8 mouse cellular contexts compared by ENCODE assay signal in genomic region chr2:103796861-103797466, GRCm38 (mm10). TPM values are rescaled to one million over a fixed set of nuclear protein-coding genes. Genes with fewer than 3 reads are reported as not detected.
DNase-seq lines count a peak whose midpoint lies in the region; ATAC-seq and TF ChIP-seq lines count a peak whose summit lies in the region.

No protein-coding gene starts in this region.

- peak overlapping the region; percentile 91 for H3K27ac ChIP-seq in CH12.LX (ENCODE audit: insufficient read depth, low read depth)
- peak overlapping the region; percentile 99 for H3K27ac ChIP-seq in brown adipose tissue, adult 24 weeks (replicated peaks; ENCODE audit: low read depth, low read length)
- peak overlapping the region; percentile 97 for H3K27ac ChIP-seq in forebrain, embryonic 10.5 days
- H3K27ac ChIP-seq in heart, postnatal 0 days (ENCODE audit: low read depth), result peak overlapping the region; percentile 100
- H3K27ac ChIP-seq in liver, postnatal 0 days (ENCODE audit: low read depth), result peak overlapping the region; percentile 100
- H3K27ac ChIP-seq in neural tube, embryonic 13.5 days (replicated peaks), result peak overlapping the region; percentile 100

- peak; percentile 28; the same call in 1 of the 2 replicates for TF ChIP-seq POLR2A in CH12.LX (IDR thresholded peaks at IDR 0.05; ENCODE audit: low read depth, low read length)

- peaks cover 38% of the 10 kb centered on the region for H3K79me2 ChIP-seq in CH12.LX (replicated peaks; ENCODE audit: control insufficient read depth, extremely low read depth, insufficient read depth, poor library complexity, severe bottlenecking)

- no peak for TF ChIP-seq RAD21 in CH12.LX (IDR thresholded peaks at IDR 0.05; ENCODE audit: low read depth, low read length)

- H3K27me3 ChIP-seq in CH12.LX (replicated peaks), result no peaks in the 10 kb centered on the region
- no peaks in the 10 kb centered on the region for H3K27me3 ChIP-seq in forebrain, embryonic 10.5 days (ENCODE audit: poor library complexity, severe bottlenecking)
- H3K27me3 ChIP-seq in heart, postnatal 0 days (ENCODE audit: control insufficient read depth, insufficient read depth, low read length), result no peaks in the 10 kb centered on the region
- H3K27me3 ChIP-seq in liver, postnatal 0 days (ENCODE audit: insufficient read depth, low read length), result no peaks in the 10 kb centered on the region
- H3K27me3 ChIP-seq in neural tube, embryonic 13.5 days, result no peaks in the 10 kb centered on the region

- H3K36me3 ChIP-seq in CH12.LX (replicated peaks in 1 of 2; ENCODE audit: control insufficient read depth in 1 of 2, insufficient read depth in 1 of 2, low read length in 1 of 2), result peaks cover 9 to 26% of the 10 kb centered on the region in 2 experiments
- H3K36me3 ChIP-seq in forebrain, embryonic 10.5 days (replicated peaks), result peaks cover 39% of the 10 kb centered on the region
- peaks cover 15% of the 10 kb centered on the region for H3K36me3 ChIP-seq in heart, postnatal 0 days (replicated peaks; ENCODE audit: control insufficient read depth, insufficient read depth, low read length)
- H3K36me3 ChIP-seq in liver, postnatal 0 days (replicated peaks; ENCODE audit: insufficient read depth, low read length), result peaks cover 25% of the 10 kb centered on the region
- H3K36me3 ChIP-seq in neural tube, embryonic 13.5 days, result peaks cover 18% of the 10 kb centered on the region

- peaks cover 7 to 46% of the 10 kb centered on the region in 2 experiments for H3K4me1 ChIP-seq in CH12.LX (ENCODE audit: control insufficient read depth in 1 of 2, insufficient read depth in 2 of 2)
- H3K4me1 ChIP-seq in brown adipose tissue, adult 24 weeks (ENCODE audit: control insufficient read depth, insufficient read depth, insufficient read length, low read length), result no peaks in the 10 kb centered on the region; the same call in 1 of the 2 replicates
- H3K4me1 ChIP-seq in forebrain, embryonic 10.5 days, result peaks cover 36% of the 10 kb centered on the region
- H3K4me1 ChIP-seq in heart, postnatal 0 days (ENCODE audit: control insufficient read depth, insufficient read depth), result peaks cover 7% of the 10 kb centered on the region
- peaks cover 12% of the 10 kb centered on the region for H3K4me1 ChIP-seq in liver, postnatal 0 days (ENCODE audit: insufficient read depth)
- H3K4me1 ChIP-seq in neural tube, embryonic 13.5 days (replicated peaks), result peaks cover 38% of the 10 kb centered on the region

- H3K4me3 ChIP-seq in CH12.LX (replicated peaks in 1 of 3; ENCODE audit: low read depth in 2 of 3, low read length in 2 of 3, poor library complexity in 1 of 3), result peak overlapping the region; percentile 76 to 84 (median 82)
- H3K4me3 ChIP-seq in brown adipose tissue, adult 24 weeks (ENCODE audit: insufficient read depth, low read depth, low read length), result peak overlapping the region; percentile 96
- H3K4me3 ChIP-seq in forebrain, embryonic 10.5 days, result peak overlapping the region; percentile 71
- peak overlapping the region; percentile 78 for H3K4me3 ChIP-seq in heart, postnatal 0 days (ENCODE audit: low read depth, low read length)
- H3K4me3 ChIP-seq in liver, postnatal 0 days (ENCODE audit: low read depth, low read length), result peak overlapping the region; percentile 98
- H3K4me3 ChIP-seq in neural tube, embryonic 13.5 days, result peak overlapping the region; percentile 79

- TF ChIP-seq EP300 in CH12.LX (IDR thresholded peaks at IDR 0.05; ENCODE audit: low read length), result no peak
- TF ChIP-seq EP300 in heart, postnatal 0 days (IDR thresholded peaks at IDR 0.05; ENCODE audit: low read depth), result no peak
- no peak for TF ChIP-seq EP300 in liver, postnatal 0 days (IDR thresholded peaks at IDR 0.05; ENCODE audit: low read depth)

- peak overlapping the region; percentile 99 for H3K9ac ChIP-seq in CH12.LX (ENCODE audit: insufficient read depth, low read depth)
- peak overlapping the region; percentile 97 for H3K9ac ChIP-seq in heart, postnatal 0 days (replicated peaks; ENCODE audit: low read depth, low read length)
- H3K9ac ChIP-seq in liver, postnatal 0 days (replicated peaks), result peak overlapping the region; percentile 99
- H3K9ac ChIP-seq in neural tube, embryonic 13.5 days, result peak overlapping the region; percentile 96

- peak; percentile 76 for ATAC-seq in heart, postnatal 0 days (ENCODE audit: insufficient read depth, low read depth)
- ATAC-seq in liver, postnatal 0 days, result peak; percentile 80
- ATAC-seq in neural tube, embryonic 13.5 days (ENCODE audit: low read depth), result peak; percentile 75

- WGBS in forebrain, embryonic 10.5 days, result under 1% methylated on average over 70 of the region's 72 CpGs
- 0% methylated on average over 34 of the region's 72 CpGs for WGBS in heart, postnatal 0 days
- WGBS in liver, postnatal 0 days (ENCODE audit: insufficient replicate concordance), result under 1% methylated on average over 35 of the region's 72 CpGs
- WGBS in neural tube, embryonic 13.5 days, result under 1% methylated on average over 62 of the region's 72 CpGs

- H3K4me2 ChIP-seq in CH12.LX (ENCODE audit: insufficient read depth, low read depth, poor library complexity, severe bottlenecking), result no peak overlapping the region
- peak overlapping the region; percentile 57 for H3K4me2 ChIP-seq in heart, postnatal 0 days (ENCODE audit: low read depth, low read length)
- H3K4me2 ChIP-seq in liver, postnatal 0 days (ENCODE audit: low read depth, low read length), result peak overlapping the region; percentile 82
- peak overlapping the region; percentile 64 for H3K4me2 ChIP-seq in neural tube, embryonic 13.5 days

- in situ Hi-C loops in CH12.LX (cut with MboI; ENCODE audit: low pct_ligation_motif_present, low pct_unique_long_range_greater_than_20kb, low sequenced_read_pairs), result no loop called here

- H3K9me3 ChIP-seq in CH12.LX (replicated peaks; ENCODE audit: low read length), result no peaks in the 10 kb centered on the region
- no peaks in the 10 kb centered on the region for H3K9me3 ChIP-seq in forebrain, embryonic 10.5 days
- no peaks in the 10 kb centered on the region for H3K9me3 ChIP-seq in heart, postnatal 0 days (replicated peaks; ENCODE audit: control insufficient read depth, low read length)
- no peaks in the 10 kb centered on the region for H3K9me3 ChIP-seq in liver, postnatal 0 days (ENCODE audit: low read length)
- no peaks in the 10 kb centered on the region for H3K9me3 ChIP-seq in neural tube, embryonic 13.5 days

- no peak for TF ChIP-seq CTCF in CH12.LX (conservative IDR thresholded peaks at IDR 0.05 in 1 of 2, IDR thresholded peaks at IDR 0.05 in 1 of 2; ENCODE audit: low read depth in 2 of 2, low read length in 2 of 2)
- no peak for TF ChIP-seq CTCF in heart, postnatal 0 days (IDR thresholded peaks at IDR 0.05; ENCODE audit: low read depth)
- no peak; the same call in 1 of the 2 replicates for TF ChIP-seq CTCF in liver, postnatal 0 days (IDR thresholded peaks at IDR 0.05; ENCODE audit: low read depth)

- peak; percentile 67 for DNase-seq in CH12.LX (ENCODE audit: extremely low read depth)
- peak; percentile 83 for DNase-seq in forebrain, embryonic 10.5 days (ENCODE audit: extremely low spot score, low spot score)
- peak; percentile 80 for DNase-seq in heart, postnatal 0 days (ENCODE audit: low spot score)
- peak; percentile 71 for DNase-seq in layer of hippocampus, adult 11-12 months (ENCODE audit: low spot score)
- peak; percentile 91 for DNase-seq in liver, postnatal 0 days
- DNase-seq in testis, postnatal 10 days (ENCODE audit: low spot score), result peak; percentile 90

- dilution Hi-C loops in CH12.LX (cut with MboI; ENCODE audit: extremely low pct_ligation_motif_present, extremely low pct_unique_long_range_greater_than_20kb, low sequenced_read_pairs), result no loop called here

TF ChIP-seq in CH12.LX, 34 proteins besides CTCF, POLR2A, EP300 and RAD21 (continues in another document):
- TF ChIP-seq GABPA (IDR thresholded peaks at IDR 0.05; ENCODE audit: insufficient replicate concordance, low read depth, low read length), result no peak
- TF ChIP-seq USF1 (IDR thresholded peaks at IDR 0.05; ENCODE audit: low read depth, low read length), result no peak
- no peak for TF ChIP-seq MAZ (IDR thresholded peaks at IDR 0.05; ENCODE audit: low read depth, low read length)
- no peak for TF ChIP-seq TBP (conservative IDR thresholded peaks at IDR 0.05; ENCODE audit: low read depth, low read length)
- TF ChIP-seq E2F4 (IDR thresholded peaks at IDR 0.05; ENCODE audit: insufficient replicate concordance, low read depth, low read length), result no peak
- no peak for TF ChIP-seq JUND (conservative IDR thresholded peaks at IDR 0.05; ENCODE audit: low read depth, low read length)
- TF ChIP-seq KAT2A (IDR thresholded peaks at IDR 0.05; ENCODE audit: insufficient replicate concordance, low read length), result no peak
- no peak for TF ChIP-seq RCOR1 (conservative IDR thresholded peaks at IDR 0.05; ENCODE audit: low read depth, low read length)
- TF ChIP-seq ZC3H11A (IDR thresholded peaks at IDR 0.05; ENCODE audit: low read depth, low read length), result no peak
- 0 out of 2 replicates have a peak, but pooled peaks have one; percentile 38 for TF ChIP-seq UBTF (IDR thresholded peaks at IDR 0.05; ENCODE audit: low read depth, low read length)

RNA-seq across cellular contexts. Expression of gene Caprin1, which starts 0.5 kb away (rescaled TPM):
- total RNA-seq in CH12.LX (2012; rRNA removed), result 217 and 260 TPM in 2 replicates
- 410 and 422 TPM in 2 replicates for total RNA-seq in CH12.LX (2014; rRNA removed)
- polyA plus RNA-seq in CH12.LX (2012; ENCODE audit: insufficient read length, low read depth), result 514 and 537 TPM in 2 replicates
- 135 and 164 TPM in 2 replicates for polyA plus RNA-seq in brown adipose tissue, adult 24 weeks (2012; ENCODE audit: insufficient read depth, insufficient read length, missing spikeins)
- 508 and 532 TPM in 2 replicates for polyA plus RNA-seq in forebrain, embryonic 10.5 days (2016; fragmentation: Nextera tagmentation; extraction: Ambion mirVana)
- total RNA-seq in heart, postnatal 0 days (2014; rRNA removed; ENCODE audit: low replicate concordance), result 143 and 221 TPM in 2 replicates
- 106 and 114 TPM in 2 replicates for polyA plus RNA-seq in heart, postnatal 0 days (2015; fragmentation: Nextera tagmentation; extraction: Ambion mirVana)
- 61.9 and 69.2 TPM in 2 replicates for polyA plus RNA-seq in liver, postnatal 0 days (2015; fragmentation: Nextera tagmentation; extraction: Ambion mirVana)
- 412 and 425 TPM in 2 replicates for polyA plus RNA-seq in neural tube, embryonic 13.5 days (2015; fragmentation: Nextera tagmentation; extraction: Ambion mirVana)

RNA-seq across cellular contexts. Expression of gene Nat10, which starts 35.9 kb away (rescaled TPM):
- total RNA-seq in CH12.LX (2012; rRNA removed) (36.0 and 47.8 TPM in 2 replicates), CH12.LX (2014; rRNA removed) (31.0 and 36.7 TPM in 2 replicates)
- 83.6 and 93.0 TPM in 2 replicates for polyA plus RNA-seq in CH12.LX (2012; ENCODE audit: insufficient read length, low read depth)
- polyA plus RNA-seq in brown adipose tissue, adult 24 weeks (2012; ENCODE audit: insufficient read depth, insufficient read length, missing spikeins), result 4.7 and 6.9 TPM in 2 replicates
- 37.2 and 37.5 TPM in 2 replicates for polyA plus RNA-seq in forebrain, embryonic 10.5 days (2016; fragmentation: Nextera tagmentation; extraction: Ambion mirVana)
- 17.2 and 25.6 TPM in 2 replicates for total RNA-seq in heart, postnatal 0 days (2014; rRNA removed; ENCODE audit: low replicate concordance)
- 6.9 and 7.8 TPM in 2 replicates for polyA plus RNA-seq in heart, postnatal 0 days (2015; fragmentation: Nextera tagmentation; extraction: Ambion mirVana)
- 5.5 and 5.7 TPM in 2 replicates for polyA plus RNA-seq in liver, postnatal 0 days (2015; fragmentation: Nextera tagmentation; extraction: Ambion mirVana)
- 17.3 and 19.0 TPM in 2 replicates for polyA plus RNA-seq in neural tube, embryonic 13.5 days (2015; fragmentation: Nextera tagmentation; extraction: Ambion mirVana)

Comparison
In these comparisons a context has a peak if more than half of its experiments do, and no peak if none do; other contexts are left out.
1. Peak in every context shown above with its lines: DNase-seq, ATAC-seq, H3K4me3 ChIP-seq and H3K27ac ChIP-seq.